Mouse (Mus musculus) frontal cortex, postnatal 25 days (tissue): ENCODE results near the gene Gli1.

ENCODE experiments used
- DNase-seq, 2 experiments: peaks; one replicate each; pipeline ENCODE4 v3.0.0; 2022; ENCODE audit warnings: low spot score in 2 of 2

Gene Gli1

GRCm38 (mm10) chr10:127348957-127349356 lies 7.2 kb upstream of the Gli1 start:
- no peak for DNase-seq

DNA sequence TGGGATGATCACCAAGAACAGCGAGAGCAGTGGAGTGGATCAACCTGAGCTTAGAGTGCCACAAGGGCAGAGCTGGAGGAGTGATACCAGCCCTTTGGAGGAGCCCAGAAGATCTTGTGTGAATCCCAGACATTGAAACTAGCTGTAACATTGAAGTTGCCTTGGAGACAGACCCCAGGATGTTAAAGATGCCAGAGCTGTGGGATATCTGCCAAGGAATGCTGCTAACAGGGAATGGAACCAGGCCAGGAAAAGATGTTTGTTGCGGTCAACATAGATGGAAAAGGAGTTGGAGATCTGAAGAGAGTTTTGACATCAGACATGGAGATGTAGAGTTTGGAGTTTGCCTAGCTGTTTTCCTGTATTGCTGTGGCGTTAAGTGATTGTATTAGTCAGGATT lies 4.4 kb upstream of the Gli1 start:
- DNase-seq: no peak

DNA sequence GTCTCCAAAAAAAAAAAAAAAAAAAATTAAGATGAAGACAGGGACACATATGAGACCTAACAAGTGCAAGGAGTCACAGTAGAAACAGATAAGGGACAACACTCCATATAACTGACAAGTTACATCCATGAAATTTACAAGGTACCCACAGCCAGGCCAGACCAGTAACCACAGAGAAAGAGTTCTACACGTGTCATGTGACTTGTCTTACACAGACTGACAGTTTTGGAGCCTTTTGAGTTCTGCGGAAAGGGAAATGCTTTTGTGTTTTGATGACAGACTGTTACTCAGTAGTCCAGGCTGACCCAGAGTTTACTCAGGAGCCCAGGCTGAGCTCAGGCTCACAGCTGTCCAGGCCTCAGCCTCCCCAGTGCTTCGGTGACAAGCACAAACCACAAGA lies 1.3 kb upstream of the Gli1 start:
- no peak for DNase-seq

GRCm38 (mm10) chr10:127341360-127341690 lies 449 bp downstream of the Gli1 start:
- no peak for DNase-seq

DNA sequence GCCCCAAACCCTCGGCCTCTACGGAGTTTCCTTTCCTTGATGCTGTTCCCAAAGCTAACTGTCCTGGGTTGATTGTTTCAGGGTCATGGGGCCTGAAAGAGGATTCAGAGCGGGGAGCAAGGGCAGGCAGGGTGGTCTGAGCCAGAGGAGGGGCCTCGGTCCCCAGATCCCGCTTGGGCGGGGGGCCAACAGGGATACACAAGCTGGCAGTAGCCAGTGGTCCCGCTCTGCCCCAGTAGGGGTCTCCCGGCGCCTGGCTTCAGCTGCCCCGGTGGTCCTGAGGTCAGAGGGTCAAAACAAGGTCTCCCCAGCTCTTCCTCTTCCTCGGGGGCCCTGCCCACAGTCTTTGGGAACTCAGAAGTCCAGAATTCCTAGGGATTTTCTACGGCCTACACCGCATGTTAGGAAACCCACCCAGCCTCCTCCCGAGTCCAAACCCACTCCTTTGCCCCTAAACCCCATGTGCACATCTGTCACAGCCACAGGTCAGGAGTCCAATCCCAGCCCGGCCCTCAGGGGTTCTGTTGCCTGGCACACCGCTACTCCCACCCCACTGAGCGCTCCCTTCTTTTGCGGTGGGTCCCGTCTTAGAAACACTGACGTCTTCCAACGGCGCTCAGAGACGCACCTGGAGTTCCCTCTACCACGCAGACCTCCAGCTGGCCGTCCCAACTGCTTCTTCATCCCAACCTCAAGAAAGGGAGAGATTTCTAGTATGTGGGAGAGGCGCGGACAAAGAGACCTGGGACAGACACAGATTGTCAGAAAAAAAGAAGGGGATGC lies 1.0 kb downstream of the Gli1 start:
- no peak for DNase-seq

DNA sequence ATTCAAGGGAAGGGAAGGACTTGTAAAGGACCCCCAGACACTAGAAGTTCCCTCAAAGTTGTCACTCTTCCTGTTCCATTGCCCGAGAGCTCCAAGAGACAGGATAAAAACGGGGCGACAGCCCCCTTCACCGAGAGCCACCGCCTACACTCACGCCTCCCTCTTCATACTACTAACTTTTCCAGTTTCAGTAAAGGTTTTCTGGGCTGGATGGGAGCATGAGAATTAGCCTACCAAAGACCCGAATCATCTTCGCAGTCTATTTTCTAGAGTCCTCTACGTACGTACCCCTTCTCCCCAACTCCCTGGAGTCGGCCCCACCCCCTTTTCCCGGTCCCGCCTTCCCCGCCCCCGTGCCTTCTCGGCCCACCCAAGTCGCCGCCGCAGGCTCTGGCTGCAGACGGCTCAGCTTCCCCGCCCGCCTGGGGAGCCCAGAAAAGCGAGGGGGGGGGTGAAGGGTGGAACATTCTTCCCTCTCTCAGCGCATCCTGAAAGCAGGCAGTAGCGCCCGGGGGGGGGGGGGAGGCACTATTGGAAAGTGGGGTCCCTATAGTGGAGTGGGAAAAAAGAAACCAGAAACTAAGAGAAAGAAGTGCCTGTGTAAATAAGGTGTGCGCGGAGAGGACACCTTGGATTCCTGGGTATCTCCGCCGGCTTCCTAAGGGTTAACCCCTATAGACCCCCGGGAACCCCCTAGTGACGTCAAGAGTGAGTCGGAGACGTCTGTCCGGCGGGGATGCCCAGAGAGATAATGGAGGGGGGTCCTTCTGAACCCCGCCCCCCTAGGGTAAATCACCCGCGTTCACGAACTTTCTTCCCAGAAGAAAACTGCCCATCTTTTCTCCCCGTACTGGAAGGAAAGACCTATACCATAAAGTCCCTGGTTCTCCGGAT lies 1.8 kb downstream of the Gli1 start:
- no peak for DNase-seq

- peak; percentile 66 to 81 for DNase-seq
These were observed 2.7 kb downstream of the Gli1 start for GRCm38 (mm10) chr10:127338930-127339682.

GRCm38 (mm10) chr10:127337536-127338099 lies 4.2 kb downstream of the Gli1 start:
- DNase-seq: no peak

GRCm38 (mm10) chr10:127336952-127337351 lies 4.8 kb downstream of the Gli1 start:
- no peak for DNase-seq

- no peak for DNase-seq
These were observed 6.5 kb downstream of the Gli1 start for GRCm38 (mm10) chr10:127335271-127335670.

DNA sequence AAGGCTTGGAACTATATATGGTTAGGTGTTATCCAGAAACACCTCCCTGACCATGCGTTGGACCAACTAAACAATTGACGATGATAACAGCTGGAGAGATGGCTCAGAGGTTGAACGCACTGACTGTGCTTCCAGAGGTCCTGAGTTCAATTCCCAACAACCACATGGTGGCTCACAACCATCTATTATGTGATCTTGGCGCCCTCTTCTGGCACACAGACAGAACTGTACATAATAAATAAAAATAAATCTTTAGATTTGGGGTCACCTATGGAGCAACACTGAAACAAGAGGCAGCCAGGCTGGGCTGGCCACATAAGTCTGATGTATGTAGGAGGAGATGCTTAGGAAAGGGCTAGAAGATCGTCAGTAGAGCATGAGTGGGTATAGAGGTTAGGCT lies 8.6 kb downstream of the Gli1 start:
- DNase-seq: no peak

DNA sequence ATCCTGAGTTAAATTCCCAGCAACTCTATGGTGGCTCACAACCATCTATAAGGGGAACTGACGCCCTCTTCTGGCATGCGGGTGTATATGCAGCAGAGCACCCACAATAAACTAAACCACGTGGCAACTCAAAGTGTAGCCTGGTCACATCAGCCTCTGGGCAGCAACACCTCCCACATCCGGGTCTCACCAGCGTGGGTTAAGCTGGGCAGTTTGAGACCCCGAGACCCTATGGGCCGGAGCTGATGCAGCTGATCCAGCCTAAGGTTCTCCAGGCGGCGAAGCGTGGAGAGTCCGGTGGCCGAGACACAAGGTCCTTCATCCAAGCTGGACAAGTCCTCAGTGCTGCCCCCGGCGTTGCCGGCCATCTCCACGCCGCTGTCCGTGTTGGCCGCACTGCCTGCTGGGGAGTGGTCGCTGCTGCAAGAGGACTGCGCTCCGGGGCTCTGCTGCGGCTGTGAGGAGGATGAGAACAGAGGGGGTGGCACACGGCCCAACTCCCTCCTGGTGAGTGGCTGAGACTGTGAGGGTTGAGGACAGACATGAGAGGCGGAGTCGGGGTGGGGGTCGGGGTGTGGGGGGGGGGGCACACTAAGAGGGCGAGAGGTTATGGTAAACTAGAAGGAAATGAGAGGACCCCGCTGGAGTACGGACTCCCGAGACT lies 9.4 kb downstream of the Gli1 start:
- DNase-seq: no peak

DNA sequence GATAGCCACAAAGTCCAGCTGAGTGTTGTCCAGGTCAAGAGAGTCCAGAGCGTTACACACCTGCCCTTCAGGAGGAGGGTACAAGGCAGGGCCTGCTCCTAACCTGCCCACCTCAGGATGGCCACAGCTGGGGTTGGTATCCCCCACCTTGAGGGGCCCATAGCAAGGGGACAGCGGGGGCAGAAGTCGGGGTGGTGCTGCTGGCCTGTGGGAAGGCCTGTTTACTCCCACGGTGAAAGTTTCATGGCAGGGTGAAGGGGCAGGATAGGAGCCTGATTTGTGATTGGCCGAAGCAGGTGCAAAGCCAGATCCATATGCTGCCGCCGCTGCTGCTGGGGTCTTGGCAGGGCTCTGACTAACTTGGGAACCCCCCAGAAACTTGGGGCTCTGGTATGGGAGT lies 11.6 kb downstream of the Gli1 start:
- no peak for DNase-seq

GRCm38 (mm10) chr10:127327461-127328145 lies 14.2 kb downstream of the Gli1 start:
- DNase-seq: no peak

- DNase-seq: no peak
These were observed 14.9 kb downstream of the Gli1 start for GRCm38 (mm10) chr10:127326828-127327227.

- no peak for DNase-seq
These were observed 15.6 kb downstream of the Gli1 start for GRCm38 (mm10) chr10:127326017-127326801.

DNA sequence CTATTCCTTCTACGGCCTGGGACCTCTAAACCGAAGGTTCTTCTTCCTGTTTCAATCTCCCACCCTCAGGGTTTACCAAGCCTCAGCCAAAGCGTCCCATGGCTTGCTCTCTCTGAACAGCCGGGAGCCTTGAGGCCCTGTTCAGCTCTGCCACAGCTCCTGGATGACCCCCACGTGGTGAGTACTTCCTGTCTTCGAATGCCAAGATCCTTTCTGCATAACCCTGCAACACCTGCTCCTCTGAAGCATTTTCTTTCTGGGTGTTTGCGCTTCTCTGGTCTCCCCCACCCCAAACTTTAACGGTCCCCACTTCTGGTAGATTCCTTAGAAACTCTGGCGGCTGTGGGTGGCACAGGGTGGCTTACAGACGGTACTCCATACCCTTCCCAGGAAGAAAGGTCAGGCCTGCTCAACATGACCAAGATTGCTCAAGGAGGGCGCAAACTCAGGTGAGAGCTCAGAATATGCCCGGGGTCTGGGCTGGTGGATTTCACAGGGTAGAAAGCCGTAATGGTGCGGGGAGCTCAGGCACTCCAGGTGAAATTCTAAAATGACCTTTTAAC lies 16.2 kb downstream of the Gli1 start:
- DNase-seq: no peak

DNA sequence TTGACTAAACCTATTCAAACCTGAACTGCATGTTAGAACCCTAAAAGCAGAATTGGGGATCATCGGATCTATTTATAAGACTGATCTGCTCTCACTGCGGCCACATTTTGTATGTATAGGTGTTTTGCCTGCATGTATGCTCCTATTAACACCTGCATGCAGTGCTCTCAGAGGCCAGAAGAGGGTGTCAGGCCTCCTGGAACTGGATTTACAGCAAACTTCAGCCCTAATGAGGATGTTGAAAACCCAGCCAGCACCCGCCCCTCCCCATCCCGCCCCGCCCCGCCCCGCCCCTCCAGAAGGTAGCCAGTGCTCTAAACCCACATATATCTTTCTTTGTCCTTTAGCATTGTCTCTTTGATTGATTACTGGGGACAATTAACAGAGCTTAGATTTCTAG lies 17.3 kb downstream of the Gli1 start:
- no peak for DNase-seq

- DNase-seq: no peak
These were observed 18.5 kb downstream of the Gli1 start for GRCm38 (mm10) chr10:127323131-127323855.
